Comparison of ENCODE assay signal across 7 mouse cellular contexts in the genomic region with DNA sequence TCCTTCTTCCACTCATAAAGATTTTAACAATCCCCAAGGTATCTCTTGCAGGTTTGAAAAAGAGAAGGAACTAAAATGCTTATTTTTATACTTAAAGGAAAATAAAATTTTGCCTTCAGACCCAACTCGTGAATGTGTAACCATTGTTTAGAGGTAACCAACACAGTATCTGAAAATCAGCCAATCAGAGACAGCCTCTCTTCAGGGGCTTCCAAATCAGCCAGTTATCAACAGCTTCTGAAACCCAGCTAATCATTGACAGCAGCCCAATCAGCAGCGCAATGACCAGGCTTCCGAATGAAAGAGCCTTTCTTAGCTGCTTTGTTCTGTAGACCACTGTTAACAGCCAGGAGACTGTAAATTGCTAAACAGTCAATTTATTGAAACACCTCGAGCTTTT.
DNase-seq lines count a peak whose midpoint lies in the region; ATAC-seq lines count a peak whose summit lies in the region.

No protein-coding gene starts in this region.

- H3K4me2 ChIP-seq in heart, embryonic 15.5 days: peak overlapping the region; percentile 62; the same call in 1 of the 2 replicates
- H3K4me2 ChIP-seq in liver, embryonic 11.5 days: peak overlapping the region; percentile 98
- peak overlapping the region; percentile 77 for H3K4me2 ChIP-seq in neural tube, embryonic 11.5 days (ENCODE audit: low read depth)

- peak; percentile 77 for ATAC-seq in cerebellum, adult (ENCODE audit: insufficient number of reproducible peaks, low FRiP score, low TSS enrichment)
- ATAC-seq in heart, embryonic 15.5 days (replicated peaks; ENCODE audit: insufficient number of reproducible peaks, insufficient read depth, low FRiP score, low read depth): no peak
- ATAC-seq in liver, embryonic 11.5 days (replicated peaks; ENCODE audit: low FRiP score): 0 out of 2 replicates have a peak, but pooled peaks have one; percentile 46
- ATAC-seq in neural tube, embryonic 11.5 days (ENCODE audit: insufficient read depth, low FRiP score, low TSS enrichment): peak; percentile 77
- no peak for ATAC-seq in activated CD4-positive, CD25-positive, alpha-beta regulatory T cell, adult 4 months

- no peak overlapping the region for H3K27ac ChIP-seq in heart, embryonic 15.5 days
- H3K27ac ChIP-seq in liver, embryonic 11.5 days (ENCODE audit: low read depth, low read length): no peak overlapping the region; the same call in 1 of the 2 replicates
- H3K27ac ChIP-seq in neural tube, embryonic 11.5 days (ENCODE audit: low read depth, low read length): peak overlapping the region; percentile 63

- peak; percentile 74 for DNase-seq in embryo, embryonic 9.5 days (ENCODE audit: extremely low spot score)
- peak; percentile 79 to 86 for DNase-seq in kidney, postnatal 25 days
- peak; percentile 34 for DNase-seq in liver, embryonic 11.5 days (ENCODE audit: low spot score)
- DNase-seq in neural tube, embryonic 11.5 days (ENCODE audit: low spot score): peak; percentile 78

- no peak overlapping the region for H3K4me3 ChIP-seq in heart, embryonic 15.5 days
- peak overlapping the region; percentile 92; the same call in 1 of the 2 replicates for H3K4me3 ChIP-seq in liver, embryonic 11.5 days (ENCODE audit: low read depth, low read length)
- H3K4me3 ChIP-seq in neural tube, embryonic 11.5 days (ENCODE audit: low read depth, low read length): peak overlapping the region; percentile 93; the same call in 1 of the 2 replicates

- no peaks in the 10 kb centered on the region for H3K27me3 ChIP-seq in heart, embryonic 15.5 days
- no peaks in the 10 kb centered on the region for H3K27me3 ChIP-seq in liver, embryonic 11.5 days (replicated peaks; ENCODE audit: control insufficient read depth, insufficient read depth, low read length)
- H3K27me3 ChIP-seq in neural tube, embryonic 11.5 days (ENCODE audit: control insufficient read depth, insufficient read depth, low read length): no peaks in the 10 kb centered on the region

- WGBS in heart, embryonic 15.5 days: 30% methylated on average over 4 of the region's 4 CpGs
- WGBS in liver, embryonic 11.5 days: 13% methylated on average over 4 of the region's 4 CpGs
- WGBS in neural tube, embryonic 11.5 days: 3% methylated on average over 4 of the region's 4 CpGs

- no peak overlapping the region for H3K9ac ChIP-seq in heart, embryonic 15.5 days
- H3K9ac ChIP-seq in liver, embryonic 11.5 days (ENCODE audit: low read depth, low read length): no peak overlapping the region
- no peak overlapping the region for H3K9ac ChIP-seq in neural tube, embryonic 11.5 days (ENCODE audit: low read length)

- H3K9me3 ChIP-seq in heart, embryonic 15.5 days (replicated peaks): no peaks in the 10 kb centered on the region
- H3K9me3 ChIP-seq in liver, embryonic 11.5 days (ENCODE audit: control insufficient read depth, low read length): no peaks in the 10 kb centered on the region
- no peaks in the 10 kb centered on the region for H3K9me3 ChIP-seq in neural tube, embryonic 11.5 days (ENCODE audit: control insufficient read depth, low read length)

- H3K36me3 ChIP-seq in heart, embryonic 15.5 days: peaks cover 12% of the 10 kb centered on the region; the same call in 1 of the 2 replicates
- H3K36me3 ChIP-seq in liver, embryonic 11.5 days (ENCODE audit: control insufficient read depth, insufficient read depth, low read length): peaks cover 2% of the 10 kb centered on the region; the same call in 1 of the 2 replicates
- no peaks in the 10 kb centered on the region for H3K36me3 ChIP-seq in neural tube, embryonic 11.5 days (ENCODE audit: control insufficient read depth, insufficient read depth, low read length)

- H3K4me1 ChIP-seq in heart, embryonic 15.5 days (replicated peaks): peaks cover 28% of the 10 kb centered on the region
- H3K4me1 ChIP-seq in liver, embryonic 11.5 days (replicated peaks; ENCODE audit: control insufficient read depth, insufficient read depth, low read length): no peaks in the 10 kb centered on the region
- H3K4me1 ChIP-seq in neural tube, embryonic 11.5 days (ENCODE audit: control insufficient read depth, insufficient read depth, low read length): peaks cover 5% of the 10 kb centered on the region; the same call in 1 of the 2 replicates

Comparison
In these comparisons a context has a peak if more than half of its experiments do, and no peak if none do; other contexts are left out.
1. ATAC-seq: peak in cerebellum, adult (single experiment), liver, embryonic 11.5 days (single experiment) and neural tube, embryonic 11.5 days (single experiment); none in heart, embryonic 15.5 days (single experiment) and activated CD4-positive, CD25-positive, alpha-beta regulatory T cell, adult 4 months (single experiment).
2. Peak in every context shown above with its lines, with median percentiles within 50 percentile points of each other: DNase-seq and H3K4me2 ChIP-seq.